Mouse (Mus musculus): ENCODE results near the gene Ak5. TPM values are rescaled to one million over a fixed set of nuclear protein-coding genes. Genes with fewer than 3 reads are reported as not detected.

The Ak5 gene
- polyA plus RNA-seq, 1 experiment from 2014 or later: 3.2 TPM

- Histone ChIP-seq H3K9ac (ENCODE audit: low read length) (no peak overlapping the region), H3K9me3 (ENCODE audit: control insufficient read depth, low read length) (no peaks in the 10 kb centered on the region), H3K4me2 (ENCODE audit: low read length) (no peak overlapping the region), H3K27ac (ENCODE audit: low read depth) (no peak overlapping the region), H3K27me3 (replicated peaks; ENCODE audit: control insufficient read depth, insufficient read depth, low read length) (no peaks in the 10 kb centered on the region), H3K4me1 (replicated peaks; ENCODE audit: control insufficient read depth, insufficient read depth, low read length) (no peaks in the 10 kb centered on the region), H3K36me3 (ENCODE audit: control insufficient read depth, insufficient read depth, low read length) (no peaks in the 10 kb centered on the region), H3K4me3 (ENCODE audit: low read depth, low read length) (no peak overlapping the region)
- ATAC-seq (replicated peaks; ENCODE audit: low FRiP score, low TSS enrichment, low read depth) (no peak), DNase-seq (ENCODE audit: low spot score) (no peak)
- WGBS: 63% methylated on average over 11 of the region's 11 CpGs
These were observed 138.8 kb downstream of the Ak5 start for GRCm38 (mm10) chr3:152529058-152529972.

GRCm38 (mm10) chr3:152526721-152527120 lies 141.4 kb downstream of the Ak5 start:
- Histone ChIP-seq H3K4me3 (ENCODE audit: low read depth, low read length) (no peak overlapping the region), H3K9ac (ENCODE audit: low read length) (no peak overlapping the region), H3K9me3 (ENCODE audit: control insufficient read depth, low read length) (no peaks in the 10 kb centered on the region), H3K4me1 (replicated peaks; ENCODE audit: control insufficient read depth, insufficient read depth, low read length) (no peaks in the 10 kb centered on the region), H3K4me2 (ENCODE audit: low read length) (no peak overlapping the region), H3K27ac (ENCODE audit: low read depth) (no peak overlapping the region), H3K27me3 (replicated peaks; ENCODE audit: control insufficient read depth, insufficient read depth, low read length) (no peaks in the 10 kb centered on the region), H3K36me3 (ENCODE audit: control insufficient read depth, insufficient read depth, low read length) (no peaks in the 10 kb centered on the region)
- DNase-seq (ENCODE audit: low spot score): no peak
- WGBS: 73% methylated on average over 8 of the region's 8 CpGs
- no peak for ATAC-seq (replicated peaks; ENCODE audit: low FRiP score, low TSS enrichment, low read depth)

GRCm38 (mm10) chr3:152523315-152523638 lies 144.9 kb downstream of the Ak5 start:
- ATAC-seq (replicated peaks; ENCODE audit: low FRiP score, low TSS enrichment, low read depth) (peak; percentile 66; the same call in 1 of the 2 replicates), DNase-seq (ENCODE audit: low spot score) (no peak)
- no peak overlapping the region for H3K4me3 ChIP-seq (ENCODE audit: low read depth, low read length)
- WGBS: 24% methylated on average over 4 of the region's 4 CpGs
- H3K27me3 ChIP-seq (replicated peaks; ENCODE audit: control insufficient read depth, insufficient read depth, low read length): no peaks in the 10 kb centered on the region
- no peak overlapping the region for H3K4me2 ChIP-seq (ENCODE audit: low read length)
- no peaks in the 10 kb centered on the region for H3K36me3 ChIP-seq (ENCODE audit: control insufficient read depth, insufficient read depth, low read length)
- H3K9ac ChIP-seq (ENCODE audit: low read length): no peak overlapping the region
- H3K9me3 ChIP-seq (ENCODE audit: control insufficient read depth, low read length): no peaks in the 10 kb centered on the region
- H3K4me1 ChIP-seq (replicated peaks; ENCODE audit: control insufficient read depth, insufficient read depth, low read length): no peaks in the 10 kb centered on the region
- H3K27ac ChIP-seq (ENCODE audit: low read depth): no peak overlapping the region

- H3K4me1 ChIP-seq (replicated peaks; ENCODE audit: control insufficient read depth, insufficient read depth, low read length): no peaks in the 10 kb centered on the region
- no peaks in the 10 kb centered on the region for H3K27me3 ChIP-seq (replicated peaks; ENCODE audit: control insufficient read depth, insufficient read depth, low read length)
- no peak overlapping the region for H3K4me3 ChIP-seq (ENCODE audit: low read depth, low read length)
- DNase-seq (ENCODE audit: low spot score) (no peak), ATAC-seq (replicated peaks; ENCODE audit: low FRiP score, low TSS enrichment, low read depth) (peak; percentile 60; the same call in 1 of the 2 replicates)
- 32% methylated on average over 6 of the region's 6 CpGs for WGBS
- H3K4me2 ChIP-seq (ENCODE audit: low read length): no peak overlapping the region
- H3K27ac ChIP-seq (ENCODE audit: low read depth): peak overlapping the region; percentile 41; the same call in 1 of the 2 replicates
- no peak overlapping the region for H3K9ac ChIP-seq (ENCODE audit: low read length)
- H3K36me3 ChIP-seq (ENCODE audit: control insufficient read depth, insufficient read depth, low read length): no peaks in the 10 kb centered on the region
- H3K9me3 ChIP-seq (ENCODE audit: control insufficient read depth, low read length): no peaks in the 10 kb centered on the region
These were observed 145.4 kb downstream of the Ak5 start for GRCm38 (mm10) chr3:152522634-152523314.

- DNase-seq (ENCODE audit: low spot score): no peak
- no peak overlapping the region for H3K4me3 ChIP-seq (ENCODE audit: low read depth, low read length)
- no peaks in the 10 kb centered on the region for H3K4me1 ChIP-seq (replicated peaks; ENCODE audit: control insufficient read depth, insufficient read depth, low read length)
- no peaks in the 10 kb centered on the region for H3K27me3 ChIP-seq (replicated peaks; ENCODE audit: control insufficient read depth, insufficient read depth, low read length)
- H3K36me3 ChIP-seq (ENCODE audit: control insufficient read depth, insufficient read depth, low read length): no peaks in the 10 kb centered on the region
- H3K27ac ChIP-seq (ENCODE audit: low read depth): no peak overlapping the region
- WGBS: 87% methylated on average over 7 of the region's 7 CpGs
- H3K9ac ChIP-seq (ENCODE audit: low read length): no peak overlapping the region
- ATAC-seq (replicated peaks; ENCODE audit: low FRiP score, low TSS enrichment, low read depth): no peak
- H3K9me3 ChIP-seq (ENCODE audit: control insufficient read depth, low read length): no peaks in the 10 kb centered on the region
- H3K4me2 ChIP-seq (ENCODE audit: low read length): no peak overlapping the region
These were observed 147.1 kb downstream of the Ak5 start for GRCm38 (mm10) chr3:152521054-152521453.

GRCm38 (mm10) chr3:152520074-152520473 lies 148.1 kb downstream of the Ak5 start:
- 81% methylated on average over 3 of the region's 3 CpGs for WGBS

GRCm38 (mm10) chr3:152519556-152519955 lies 148.6 kb downstream of the Ak5 start:
- no peak overlapping the region for H3K4me2 ChIP-seq (ENCODE audit: low read length)
- H3K27ac ChIP-seq (ENCODE audit: low read depth): no peak overlapping the region
- H3K36me3 ChIP-seq (ENCODE audit: control insufficient read depth, insufficient read depth, low read length): no peaks in the 10 kb centered on the region
- no peak overlapping the region for H3K4me3 ChIP-seq (ENCODE audit: low read depth, low read length)
- no peak for DNase-seq (ENCODE audit: low spot score)
- H3K27me3 ChIP-seq (replicated peaks; ENCODE audit: control insufficient read depth, insufficient read depth, low read length): no peaks in the 10 kb centered on the region
- ATAC-seq (replicated peaks; ENCODE audit: low FRiP score, low TSS enrichment, low read depth): no peak
- 67% methylated on average over 10 of the region's 10 CpGs for WGBS
- H3K4me1 ChIP-seq (replicated peaks; ENCODE audit: control insufficient read depth, insufficient read depth, low read length): no peaks in the 10 kb centered on the region
- no peak overlapping the region for H3K9ac ChIP-seq (ENCODE audit: low read length)
- no peaks in the 10 kb centered on the region for H3K9me3 ChIP-seq (ENCODE audit: control insufficient read depth, low read length)

More at GRCm38 (mm10) chr3:152520074-152520473, 148.1 kb downstream of the Ak5 start:
- no peaks in the 10 kb centered on the region for H3K36me3 ChIP-seq (ENCODE audit: control insufficient read depth, insufficient read depth, low read length)
- DNase-seq (ENCODE audit: low spot score) (no peak), ATAC-seq (replicated peaks; ENCODE audit: low FRiP score, low TSS enrichment, low read depth) (no peak)
- H3K4me3 ChIP-seq (ENCODE audit: low read depth, low read length): no peak overlapping the region
- H3K9me3 ChIP-seq (ENCODE audit: control insufficient read depth, low read length): no peaks in the 10 kb centered on the region
- no peaks in the 10 kb centered on the region for H3K4me1 ChIP-seq (replicated peaks; ENCODE audit: control insufficient read depth, insufficient read depth, low read length)
- H3K9ac ChIP-seq (ENCODE audit: low read length): no peak overlapping the region
- H3K27me3 ChIP-seq (replicated peaks; ENCODE audit: control insufficient read depth, insufficient read depth, low read length): no peaks in the 10 kb centered on the region
- H3K27ac ChIP-seq (ENCODE audit: low read depth): no peak overlapping the region
- no peak overlapping the region for H3K4me2 ChIP-seq (ENCODE audit: low read length)

GRCm38 (mm10) chr3:152516569-152516968 lies 151.6 kb downstream of the Ak5 start:
- WGBS: 77% methylated on average over 3 of the region's 3 CpGs

More at GRCm38 (mm10) chr3:152516569-152516968, 151.6 kb downstream of the Ak5 start:
- no peak overlapping the region for H3K4me3 ChIP-seq (ENCODE audit: low read depth, low read length)
- H3K27me3 ChIP-seq (replicated peaks; ENCODE audit: control insufficient read depth, insufficient read depth, low read length): no peaks in the 10 kb centered on the region
- no peaks in the 10 kb centered on the region for H3K36me3 ChIP-seq (ENCODE audit: control insufficient read depth, insufficient read depth, low read length)
- no peak for DNase-seq (ENCODE audit: low spot score)
- H3K9ac ChIP-seq (ENCODE audit: low read length): no peak overlapping the region
- ATAC-seq (replicated peaks; ENCODE audit: low FRiP score, low TSS enrichment, low read depth): no peak
- H3K4me2 ChIP-seq (ENCODE audit: low read length): no peak overlapping the region
- no peaks in the 10 kb centered on the region for H3K9me3 ChIP-seq (ENCODE audit: control insufficient read depth, low read length)
- no peak overlapping the region for H3K27ac ChIP-seq (ENCODE audit: low read depth)
- H3K4me1 ChIP-seq (replicated peaks; ENCODE audit: control insufficient read depth, insufficient read depth, low read length): no peaks in the 10 kb centered on the region
